Mouse (Mus musculus): ENCODE results near the gene Dr1. TPM values are rescaled to one million over a fixed set of nuclear protein-coding genes. Genes with fewer than 3 reads are reported as not detected.
"Not testable (repeated sequence)": the region's sequence is repeated elsewhere in the genome, so short reads cannot be mapped to it uniquely, and the experiment has no call there.

Gene Dr1
- polyA plus RNA-seq, 1 experiment from 2014 or later = 24.3 TPM

DNA sequence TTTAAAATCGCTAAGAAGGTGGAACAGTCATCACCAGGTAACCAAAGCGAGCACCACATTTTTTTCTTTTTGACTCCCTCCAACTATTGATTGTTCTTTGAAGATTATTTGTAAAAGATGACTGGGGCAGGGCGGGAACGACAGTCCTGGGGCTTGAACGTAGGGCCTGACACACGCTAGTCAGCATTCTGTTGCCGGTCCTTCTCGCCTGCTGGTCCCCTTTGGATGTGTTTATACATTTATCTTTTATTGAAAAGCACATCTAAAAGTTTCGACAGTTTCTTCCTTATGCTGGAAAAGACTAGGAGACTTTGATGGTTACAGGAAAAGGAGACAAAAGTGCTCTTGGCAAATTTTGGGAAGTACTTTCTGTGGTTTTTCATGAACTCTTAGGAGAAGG is 1.7 kb downstream of the Dr1 start:
- Histone ChIP-seq H3K27me3 (replicated peaks) (no peaks in the 10 kb centered on the region), H3K4me3 (peak overlapping the region; percentile 90), H3K9ac (peak overlapping the region; percentile 93), H3K4me1 (peaks cover 34% of the 10 kb centered on the region), H3K27ac (replicated peaks) (no peak overlapping the region), H3K4me2 (peak overlapping the region; percentile 97), H3K36me3 (peaks cover 10% of the 10 kb centered on the region), H3K9me3 (no peaks in the 10 kb centered on the region)
- no peak for ATAC-seq (ENCODE audit: extremely low read depth, insufficient number of reproducible peaks, low FRiP score, low TSS enrichment)
- whole genome bisulfite sequencing = 37% methylated on average over 9 of the region's 9 CpGs

DNA sequence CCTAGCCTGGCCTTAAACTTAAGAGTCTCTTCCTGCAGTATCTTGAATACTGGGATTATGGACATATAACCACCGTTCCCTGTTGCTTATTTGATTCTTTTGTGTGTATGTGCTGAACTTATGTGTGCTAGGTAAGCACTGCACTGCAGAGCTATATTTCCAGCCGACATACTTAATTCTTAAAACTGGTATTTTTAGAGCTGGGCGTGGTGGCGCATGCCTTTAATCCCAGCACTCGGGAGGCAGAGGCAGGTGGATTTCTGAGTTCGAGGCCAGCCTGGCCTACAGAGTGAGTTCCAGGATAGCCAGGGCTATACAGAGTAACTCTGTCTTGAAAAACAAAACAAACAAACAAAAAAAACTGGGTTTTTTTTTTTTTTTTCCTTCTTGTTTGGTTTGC is 2.6 kb downstream of the Dr1 start:
- Histone ChIP-seq H3K4me1 (peaks cover 34% of the 10 kb centered on the region), H3K4me3 (peak overlapping the region; percentile 90), H3K4me2 (peak overlapping the region; percentile 97), H3K36me3 (peaks cover 16% of the 10 kb centered on the region)
- ATAC-seq (ENCODE audit: extremely low read depth, insufficient number of reproducible peaks, low FRiP score, low TSS enrichment); H3K27me3 ChIP-seq (replicated peaks); H3K9ac ChIP-seq; H3K27ac ChIP-seq (replicated peaks); H3K9me3 ChIP-seq: not testable (repeated sequence)
- WGBS = 87% methylated on average over 6 of the region's 6 CpGs

- peaks cover 9% of the 10 kb centered on the region; the same call in 1 of the 2 replicates for H3K9me3 ChIP-seq
- H3K4me2 ChIP-seq = no peak overlapping the region
- H3K9ac ChIP-seq = no peak overlapping the region
- 60% methylated on average over 2 of the region's 2 CpGs for WGBS
- H3K27ac ChIP-seq (replicated peaks) = no peak overlapping the region
- no peaks in the 10 kb centered on the region for H3K27me3 ChIP-seq (replicated peaks)
- ATAC-seq (ENCODE audit: extremely low read depth, insufficient number of reproducible peaks, low FRiP score, low TSS enrichment) = no peak
- no peak overlapping the region for H3K4me3 ChIP-seq
- H3K36me3 ChIP-seq = no peaks in the 10 kb centered on the region; the same call in 1 of the 2 replicates
- H3K4me1 ChIP-seq = no peaks in the 10 kb centered on the region
Observed at GRCm38 (mm10) chr5:108286957-108287356, 18.3 kb downstream of the Dr1 start.

DNA sequence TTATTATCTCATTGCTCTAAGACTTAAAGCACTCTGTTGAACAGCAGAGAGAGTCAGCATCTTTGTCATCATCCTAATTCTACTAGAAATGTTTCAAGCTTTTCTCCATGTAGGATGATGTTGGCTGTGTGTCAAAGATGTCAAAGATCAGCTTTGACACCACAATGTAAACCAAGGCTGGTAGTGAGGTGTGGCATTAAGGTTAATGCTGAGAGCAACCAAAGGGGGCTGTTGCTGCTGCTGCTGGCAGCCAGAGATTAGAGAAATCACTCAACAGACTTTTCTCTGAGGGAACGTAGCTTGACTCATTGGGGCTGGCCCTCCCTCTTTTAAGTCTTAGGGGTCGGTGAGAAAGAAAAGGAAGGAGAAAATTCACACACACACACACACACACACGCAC is 32.9 kb downstream of the Dr1 start:
- H3K4me1 ChIP-seq = no peaks in the 10 kb centered on the region
- no peak for ATAC-seq (ENCODE audit: extremely low read depth, insufficient number of reproducible peaks, low FRiP score, low TSS enrichment)
- no peak overlapping the region for H3K27ac ChIP-seq (replicated peaks)
- H3K36me3 ChIP-seq = no peaks in the 10 kb centered on the region
- 0 out of 2 replicates have a peak, but pooled peaks cover 5% of the 10 kb centered on the region for H3K27me3 ChIP-seq (replicated peaks)
- H3K4me3 ChIP-seq = no peak overlapping the region
- 50% methylated on average over 3 of the region's 3 CpGs for WGBS
- no peaks in the 10 kb centered on the region for H3K9me3 ChIP-seq
- H3K4me2 ChIP-seq = no peak overlapping the region
- H3K9ac ChIP-seq = no peak overlapping the region

DNA sequence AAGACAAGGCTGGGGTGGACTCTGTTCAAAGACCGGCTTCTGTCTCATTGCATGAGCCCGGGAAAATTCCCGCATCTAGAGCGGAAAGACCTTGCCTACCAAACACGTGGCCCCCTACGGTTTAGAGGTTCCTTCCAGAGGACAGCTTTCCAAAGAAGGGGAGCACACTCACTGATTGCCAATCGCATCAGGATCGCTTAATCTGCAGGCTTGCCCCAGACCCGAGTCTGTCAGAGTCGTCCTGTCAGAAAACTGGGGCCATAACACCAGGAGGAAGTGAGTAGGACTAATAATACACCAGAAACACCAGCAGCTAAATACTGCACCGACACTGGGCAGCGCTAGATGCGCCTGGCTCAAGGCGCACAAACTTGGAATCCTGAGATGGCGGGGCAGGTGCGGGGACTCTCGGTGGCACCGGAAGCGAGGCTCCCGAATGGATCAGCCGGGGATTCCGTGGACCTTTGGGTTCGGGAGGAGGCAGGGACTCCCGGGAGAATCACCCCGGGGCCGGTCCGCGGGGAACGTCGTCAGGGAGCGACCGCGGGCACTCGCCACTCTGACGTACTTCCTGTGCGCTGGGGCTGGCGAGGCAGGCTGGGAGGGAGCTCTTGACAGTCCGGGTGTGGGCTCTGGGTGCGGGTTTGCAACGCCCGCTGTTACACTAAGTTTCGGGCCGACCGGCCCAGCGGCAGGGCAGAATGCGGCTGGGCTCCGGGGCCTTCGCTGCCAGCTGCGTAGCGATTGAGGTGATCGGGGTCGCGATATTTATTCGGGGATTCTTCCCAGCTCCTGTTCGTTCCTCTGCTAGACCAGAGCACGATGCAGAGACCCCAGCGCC is 43.7 kb downstream of the Dr1 start, which contains the start of gene Pigg:
Pigg (plus strand) TSS at position 386 of the 841 bp plus-strand sequence.
- peak within 1 kb of the TSS; percentile 76 for H3K27ac ChIP-seq (replicated peaks)
- ATAC-seq (ENCODE audit: extremely low read depth, insufficient number of reproducible peaks, low FRiP score, low TSS enrichment) = peak; percentile 88
- peak within 1 kb of the TSS; percentile 66 for H3K4me3 ChIP-seq
- H3K27me3 ChIP-seq (replicated peaks) = no peaks in the 10 kb centered on the region
- peaks cover 12% of the 10 kb centered on the region for H3K4me1 ChIP-seq
- H3K36me3 ChIP-seq = peaks cover 5% of the 10 kb centered on the region
- WGBS = under 1% methylated on average over 57 of the region's 57 CpGs
- H3K4me2 ChIP-seq = peak within 1 kb of the TSS; percentile 93
- H3K9me3 ChIP-seq = no peaks in the 10 kb centered on the region
- peak within 1 kb of the TSS; percentile 96 for H3K9ac ChIP-seq

- H3K4me2 ChIP-seq = peak overlapping the region; percentile 93
- H3K36me3 ChIP-seq = peaks cover 13% of the 10 kb centered on the region
- H3K4me3 ChIP-seq = peak overlapping the region; percentile 66
- no peak; the same call in 1 of the 2 replicates for ATAC-seq (ENCODE audit: extremely low read depth, insufficient number of reproducible peaks, low FRiP score, low TSS enrichment)
- peak overlapping the region; percentile 76; the same call in 1 of the 2 replicates for H3K27ac ChIP-seq (replicated peaks)
- WGBS = 6% methylated on average over 16 of the region's 16 CpGs
- peak overlapping the region; percentile 96 for H3K9ac ChIP-seq
- no peaks in the 10 kb centered on the region for H3K9me3 ChIP-seq
- H3K27me3 ChIP-seq (replicated peaks) = no peaks in the 10 kb centered on the region
- H3K4me1 ChIP-seq = peaks cover 12% of the 10 kb centered on the region
Observed at GRCm38 (mm10) chr5:108313065-108313860, 44.6 kb downstream of the Dr1 start.

Other genes with a start within 250 kb of the Dr1 start
- gene Mtf2, start 203.2 kb upstream of the Dr1 start, polyA plus RNA-seq (2015; fragmentation: Nextera tagmentation; extraction: Ambion mirVana) = 71.7 and 76.4 TPM in 2 replicates
- 32.7 and 33.3 TPM in 2 replicates for gene Tmed5, start 136.3 kb upstream of the Dr1 start, polyA plus RNA-seq (2015; fragmentation: Nextera tagmentation; extraction: Ambion mirVana)
- 3.9 and 4.3 TPM in 2 replicates for gene Ccdc18, start 136.0 kb upstream of the Dr1 start, polyA plus RNA-seq (2015; fragmentation: Nextera tagmentation; extraction: Ambion mirVana)
- gene Pigg, start 43.7 kb downstream of the Dr1 start, polyA plus RNA-seq (2015; fragmentation: Nextera tagmentation; extraction: Ambion mirVana) = 5.0 and 5.1 TPM in 2 replicates
- 0.10 TPM in 1 of 2 replicates, not detected in the other for gene Gm42517, start 99.0 kb downstream of the Dr1 start, polyA plus RNA-seq (2015; fragmentation: Nextera tagmentation; extraction: Ambion mirVana)
- gene Pde6b, start 119.5 kb downstream of the Dr1 start, polyA plus RNA-seq (2015; fragmentation: Nextera tagmentation; extraction: Ambion mirVana) = 0.20 and 0.23 TPM in 2 replicates
- 723 and 856 TPM in 2 replicates for gene Atp5k, start 165.6 kb downstream of the Dr1 start, polyA plus RNA-seq (2015; fragmentation: Nextera tagmentation; extraction: Ambion mirVana)
- 0.19 and 0.40 TPM in 2 replicates for gene Mfsd7a, start 180.0 kb downstream of the Dr1 start, polyA plus RNA-seq (2015; fragmentation: Nextera tagmentation; extraction: Ambion mirVana)
- 15.3 and 17.8 TPM in 2 replicates for gene Pcgf3, start 192.3 kb downstream of the Dr1 start, polyA plus RNA-seq (2015; fragmentation: Nextera tagmentation; extraction: Ambion mirVana)